Mouse (Mus musculus) brain, embryonic 14.5 days (tissue): ENCODE data around the gene Hps4. TPM values are rescaled to one million over a fixed set of nuclear protein-coding genes. Genes with fewer than 3 reads are reported as not detected.

Source experiments
- DNase-seq: peaks from one replicate; pipeline ENCODE4 v3.0.0-alpha.2; 2011; ENCODE audit warnings: low read depth
- CTCF ChIP-seq: fragments of 200-500 bp; IDR thresholded peaks from 2 replicates; pipeline ENCODE4 v1.5.1; 2012; ENCODE audit warnings: inconsistent platforms, mild to moderate bottlenecking, moderate library complexity, borderline replicate concordance; ENCODE audit not compliant: insufficient read depth, insufficient read length; ENCODE audit errors: extremely low read depth
- POLR2A ChIP-seq: fragments of 200-500 bp; IDR thresholded peaks from 2 replicates; pipeline ENCODE4 v1.6.1; 2012; ENCODE audit warnings: mild to moderate bottlenecking, inconsistent platforms, borderline replicate concordance; ENCODE audit not compliant: poor library complexity, insufficient read depth, insufficient read length, severe bottlenecking; ENCODE audit errors: extremely low read depth
- polyA plus RNA-seq: library from polyadenylated mRNA; depleted of rRNA; stranded (reverse); fragments of >200 nt; gene quantifications from 2 replicates; pipeline ENCODE4 v1.2.3, GENCODE M21; 2012; rRNA removed

Hps4 gene
- 63.3 and 77.7 TPM in 2 replicates for polyA plus RNA-seq

GRCm38 (mm10) chr5:112342463-112343204 lies at the start of gene Hps4, which contains the start of gene Srrd:
Gene Hps4 (plus strand): TSS chr5:112343083.
Gene Srrd (minus strand): TSS chr5:112343040.
- peak; percentile 91 for DNase-seq
- 0 out of 2 replicates have a peak, but pooled peaks have one; percentile 7 for TF ChIP-seq CTCF
- TF ChIP-seq POLR2A = peak; percentile 69; the same call in 1 of the 2 replicates

- no peak for TF ChIP-seq POLR2A
- TF ChIP-seq CTCF = no peak
- no peak for DNase-seq
Observed at GRCm38 (mm10) chr5:112293800-112294199, 49.1 kb upstream of the Hps4 start.

DNA sequence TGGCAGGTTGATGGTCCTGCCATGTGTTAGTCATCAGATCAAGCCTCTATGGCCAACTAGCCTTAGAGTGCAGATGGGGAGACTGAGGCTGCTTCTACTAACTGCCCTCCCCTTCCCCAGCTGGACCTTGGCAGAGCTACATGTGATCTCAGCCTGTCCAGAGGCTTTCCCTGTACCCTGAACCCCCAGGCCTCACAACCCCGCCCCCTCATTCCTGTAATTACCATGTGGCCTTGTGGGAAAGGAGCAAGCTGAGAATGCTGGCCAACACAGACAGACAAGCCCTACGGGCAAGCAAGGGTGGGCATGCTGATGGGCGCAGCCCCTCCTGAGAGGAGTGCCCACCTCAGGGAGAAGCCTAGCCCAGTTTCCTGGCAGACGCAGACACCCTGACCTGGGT lies 48.2 kb upstream of the Hps4 start:
- DNase-seq = no peak
- TF ChIP-seq POLR2A (no peak), CTCF (no peak)

DNA sequence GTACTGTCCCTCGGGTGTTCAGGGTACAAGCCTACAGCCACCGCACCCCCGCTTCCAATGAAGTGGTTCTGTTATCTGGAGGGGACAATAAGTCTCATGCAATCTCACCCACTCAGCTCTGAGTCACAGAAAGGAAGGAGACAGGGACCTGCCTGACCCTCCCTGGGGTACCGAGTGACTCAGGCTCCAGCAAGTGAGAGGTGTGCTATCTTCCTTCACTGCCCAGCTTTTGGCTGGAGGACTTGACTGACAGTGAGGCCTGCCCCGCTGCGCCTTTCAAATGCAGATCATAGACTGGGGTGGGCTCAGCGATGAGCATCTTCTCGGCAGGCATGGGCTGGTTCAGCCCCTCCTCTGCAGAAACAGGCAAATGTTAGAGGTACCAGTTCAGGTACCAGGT lies 47.7 kb upstream of the Hps4 start:
- no peak for TF ChIP-seq CTCF
- TF ChIP-seq POLR2A = no peak
- DNase-seq = no peak

- no peak for DNase-seq
- TF ChIP-seq CTCF = no peak
- no peak for TF ChIP-seq POLR2A
Observed at GRCm38 (mm10) chr5:112295564-112295963, 47.3 kb upstream of the Hps4 start.

DNA sequence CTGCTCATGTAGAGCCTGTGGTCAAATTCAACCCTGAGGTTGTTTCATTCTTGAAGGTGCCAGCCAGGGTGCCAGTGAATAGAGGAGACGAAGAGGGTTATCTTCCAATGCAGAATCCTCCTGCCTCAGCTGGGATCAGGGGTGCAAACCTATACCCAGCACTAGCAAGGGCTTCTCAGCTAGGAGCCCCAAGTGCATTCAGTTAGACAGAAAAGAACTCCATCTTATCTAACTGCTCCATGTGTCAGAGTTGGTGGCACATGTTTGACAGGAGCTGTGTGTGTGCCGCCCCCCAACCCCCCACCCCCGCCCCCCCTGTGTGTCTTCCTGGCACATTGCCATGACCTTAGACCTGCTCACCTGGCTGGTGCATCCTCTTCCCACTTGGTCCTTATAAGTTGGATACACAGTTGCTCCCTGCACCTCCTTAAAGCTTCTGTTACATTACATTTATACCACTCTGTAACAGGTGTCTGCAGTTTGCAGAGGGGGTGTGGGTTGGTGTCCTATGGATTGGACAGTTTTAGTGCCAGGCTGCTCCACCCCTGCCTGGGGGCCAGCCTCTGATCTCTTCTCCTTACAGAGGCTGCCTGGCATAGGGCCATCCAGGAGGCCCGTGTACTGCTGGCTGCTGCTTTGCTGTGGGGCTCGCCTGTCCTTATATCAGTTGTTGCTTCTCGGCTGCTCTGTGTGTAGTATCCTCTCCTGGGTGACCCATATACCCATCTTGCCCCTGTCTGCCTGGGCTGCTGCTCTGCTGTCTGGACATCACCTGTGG lies 46.3 kb upstream of the Hps4 start:
- TF ChIP-seq CTCF (no peak), POLR2A (no peak)
- no peak for DNase-seq

DNA sequence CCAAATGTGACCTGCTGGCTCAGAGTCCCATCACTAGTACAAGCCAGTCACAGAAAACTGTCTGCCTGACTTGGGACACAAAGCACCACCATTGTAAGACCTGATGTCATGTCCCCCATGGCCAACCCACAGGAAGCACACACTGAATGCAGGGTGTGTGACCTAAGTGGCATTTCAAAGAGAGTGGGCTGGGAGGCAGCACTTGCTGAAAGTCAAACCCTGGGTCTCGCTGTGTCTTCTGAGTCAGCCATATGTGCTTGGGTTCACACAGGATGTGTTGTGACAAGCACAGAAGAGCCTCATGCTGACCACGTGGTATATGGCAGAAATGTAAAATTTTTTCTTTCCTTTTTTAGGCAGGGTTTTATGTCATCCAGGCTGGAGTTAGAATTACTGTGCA lies 45.6 kb upstream of the Hps4 start:
- no peak for DNase-seq
- TF ChIP-seq POLR2A = no peak
- no peak for TF ChIP-seq CTCF

GRCm38 (mm10) chr5:112298226-112298988 lies 44.5 kb upstream of the Hps4 start:
- TF ChIP-seq CTCF (no peak), POLR2A (no peak)
- no peak for DNase-seq

DNA sequence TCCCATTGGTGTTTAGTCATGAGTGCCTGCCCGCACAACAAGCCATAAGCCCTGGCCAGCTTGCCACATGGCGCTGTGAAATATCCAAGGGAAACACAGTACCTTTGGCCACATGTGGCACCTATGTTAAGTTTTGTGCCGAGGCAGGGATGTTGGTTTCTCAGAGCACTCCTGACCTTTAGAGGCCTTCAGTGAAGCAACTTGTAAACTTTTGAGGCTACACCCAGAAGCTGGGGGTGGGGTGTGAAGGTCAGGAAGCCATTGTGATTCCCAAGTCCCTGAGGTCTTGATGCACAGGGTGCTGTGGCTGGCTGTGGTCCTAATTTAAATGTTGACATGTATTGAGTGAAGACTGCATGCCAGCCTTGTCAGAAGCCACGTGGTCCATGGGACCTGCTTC lies 43.5 kb upstream of the Hps4 start:
- TF ChIP-seq POLR2A (no peak), CTCF (no peak)
- no peak for DNase-seq

DNA sequence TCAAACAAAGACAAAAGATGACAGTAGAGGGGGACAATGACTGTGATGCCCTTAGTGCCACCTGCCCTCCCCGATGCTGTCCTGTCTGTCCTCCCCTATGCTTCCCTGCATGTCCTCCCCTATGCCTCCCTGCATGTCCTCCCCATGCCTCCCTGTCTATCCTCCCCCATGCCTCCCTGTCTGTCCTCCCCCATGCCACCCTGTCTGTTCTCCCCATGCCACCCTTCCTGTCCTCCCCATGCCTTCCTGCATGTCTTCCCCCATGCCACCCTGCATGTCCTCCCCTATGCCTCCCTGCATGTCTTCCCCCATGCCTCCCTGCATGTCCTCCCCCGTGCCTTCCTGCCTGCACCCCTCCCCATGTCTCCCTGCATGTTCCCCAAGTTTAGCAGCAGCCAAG lies 42.8 kb upstream of the Hps4 start:
- no peak for DNase-seq
- TF ChIP-seq CTCF = no peak
- no peak for TF ChIP-seq POLR2A
